Mouse (Mus musculus) intestine, embryonic 14.5 days (tissue): ENCODE measurements at regions not wholly inside any gene's neighbourhood (a gene's known extent, or its start where the extent isn't known, plus 50 kb on each side); places are given as distances from the start of the nearest gene placed in this dataset.

Source experiments
- ATAC-seq: fragments of 200-750 bp; cut with Nextera tagmentation; replicated peaks from 2 replicates; pipeline ENCODE4 v1.8.0; 2017; ENCODE audit warnings: low read depth, moderate number of reproducible peaks, moderate TSS enrichment, moderate library complexity; ENCODE audit not compliant: low FRiP score, low TSS enrichment
- DNase-seq: peaks from one replicate; pipeline ENCODE4 v3.0.0-alpha.2; 2018; ENCODE audit warnings: low spot score
- H3K27ac ChIP-seq: fragments of 300-500 bp; sonication (generic); 2 replicates; pipeline ENCODE4 v1.5.1; 2014; ENCODE audit warnings: low read depth, mild to moderate bottlenecking, control low read depth
- H3K27me3 ChIP-seq: fragments of 300-500 bp; sonication (generic); replicated peaks from 2 replicates; pipeline ENCODE4 v1.6.1; 2014; ENCODE audit warnings: low read length, control low read depth; ENCODE audit not compliant: control insufficient read depth, insufficient read depth
- H3K36me3 ChIP-seq: fragments of 300-500 bp; sonication (generic); 2 replicates; pipeline ENCODE4 v1.6.1; 2014; ENCODE audit warnings: low read length, control low read depth; ENCODE audit not compliant: control insufficient read depth, insufficient read depth
- H3K4me1 ChIP-seq: fragments of 300-500 bp; sonication (generic); replicated peaks from 2 replicates; pipeline ENCODE4 v1.6.1; 2014; ENCODE audit warnings: low read length, control low read depth, mixed read lengths; ENCODE audit not compliant: control insufficient read depth, insufficient read depth
- H3K4me2 ChIP-seq: fragments of 300-500 bp; sonication (generic); 2 replicates; pipeline ENCODE4 v1.6.1; 2014; ENCODE audit warnings: low read length
- H3K4me3 ChIP-seq: fragments of 300-500 bp; sonication (generic); 2 replicates; pipeline ENCODE4 v1.5.1; 2014; ENCODE audit warnings: low read depth, low read length, control low read depth, mixed read lengths
- H3K9ac ChIP-seq: fragments of 300-500 bp; sonication (generic); 2 replicates; pipeline ENCODE4 v1.6.1; 2014; ENCODE audit warnings: mild to moderate bottlenecking, low read length
- H3K9me3 ChIP-seq: fragments of 300-500 bp; sonication (generic); 2 replicates; pipeline ENCODE4 v1.6.1; 2016; ENCODE audit warnings: low read length, control low read depth; ENCODE audit not compliant: control insufficient read depth
- WGBS: fragments of 180-500 bp; shearing (Covaris S2); extraction: QIAGEN DNeasy Blood & Tissue Kit; methylation state at CpG from one replicate; pipeline ENCODE4 v1.1.7; 2014; 5-methylcytosine and 5-hydroxymethylcytosine counted together

- peaks cover 14% of the 10 kb centered on the region for H3K4me1 ChIP-seq
- ATAC-seq = no peak
- DNase-seq = no peak
- H3K4me2 ChIP-seq = no peak overlapping the region
- H3K9ac ChIP-seq = no peak overlapping the region
- H3K27ac ChIP-seq = no peak overlapping the region
- H3K36me3 ChIP-seq = no peaks in the 10 kb centered on the region
- H3K27me3 ChIP-seq = no peaks in the 10 kb centered on the region
- no peak overlapping the region for H3K4me3 ChIP-seq
- H3K9me3 ChIP-seq = no peaks in the 10 kb centered on the region
- WGBS = 90% methylated on average over 6 of the region's 6 CpGs
Observed at GRCm38 (mm10) chr11:18008140-18008539, 54.5 kb upstream of the Etaa1 start.
